In genomic region chr4:126046851-126047585, GRCm38 (mm10) we compare ENCODE assay signal across 8 mouse cellular contexts. TPM values are rescaled to one million over a fixed set of nuclear protein-coding genes. Genes with fewer than 3 reads are reported as not detected.
DNase-seq lines count a peak whose midpoint lies in the region; ATAC-seq and TF ChIP-seq lines count a peak whose summit lies in the region.

TSS of gene Mrps15 (plus strand) at chr4:126046925.

- H3K27ac ChIP-seq in embryonic facial prominence, embryonic 13.5 days = peak within 1 kb of the TSS; percentile 81
- peak within 1 kb of the TSS; percentile 51 for H3K27ac ChIP-seq in kidney, adult 2 months (ENCODE audit: insufficient read depth, low read depth, low read length)
- H3K27ac ChIP-seq in limb, embryonic 15.5 days = peak within 1 kb of the TSS; percentile 87

- TF ChIP-seq POLR2A in kidney, adult 2 months (IDR thresholded peaks at IDR 0.05; ENCODE audit: low read depth, low read length) = peak; percentile 54

- no peaks in the 10 kb centered on the region for H3K27me3 ChIP-seq in embryonic facial prominence, embryonic 13.5 days
- H3K27me3 ChIP-seq in kidney, adult 2 months (replicated peaks; ENCODE audit: control insufficient read depth, insufficient read depth, low read length) = no peaks in the 10 kb centered on the region
- H3K27me3 ChIP-seq in limb, embryonic 15.5 days = no peaks in the 10 kb centered on the region

- peak within 1 kb of the TSS; percentile 89 for H3K4me2 ChIP-seq in embryonic facial prominence, embryonic 13.5 days
- peak within 1 kb of the TSS; percentile 82 for H3K4me2 ChIP-seq in limb, embryonic 15.5 days

- peak within 1 kb of the TSS; percentile 92 for H3K9ac ChIP-seq in embryonic facial prominence, embryonic 13.5 days
- H3K9ac ChIP-seq in limb, embryonic 15.5 days = peak within 1 kb of the TSS; percentile 90

- H3K9me3 ChIP-seq in embryonic facial prominence, embryonic 13.5 days = no peaks in the 10 kb centered on the region
- H3K9me3 ChIP-seq in limb, embryonic 15.5 days = no peaks in the 10 kb centered on the region

- peaks cover 16% of the 10 kb centered on the region for H3K4me1 ChIP-seq in embryonic facial prominence, embryonic 13.5 days
- peaks cover 7% of the 10 kb centered on the region; the same call in 1 of the 2 replicates for H3K4me1 ChIP-seq in kidney, adult 2 months (ENCODE audit: control insufficient read depth, insufficient read depth, low read length)
- peaks cover 13% of the 10 kb centered on the region for H3K4me1 ChIP-seq in limb, embryonic 15.5 days

- peaks cover 28% of the 10 kb centered on the region for H3K36me3 ChIP-seq in embryonic facial prominence, embryonic 13.5 days
- H3K36me3 ChIP-seq in kidney, adult 2 months (ENCODE audit: control insufficient read depth, insufficient read depth, low read length) = no peaks in the 10 kb centered on the region
- peaks cover 31% of the 10 kb centered on the region for H3K36me3 ChIP-seq in limb, embryonic 15.5 days

- no peak for TF ChIP-seq CTCF in kidney, adult 2 months (conservative IDR thresholded peaks at IDR 0.05; ENCODE audit: insufficient read depth, insufficient read length, low read depth, low read length)

- DNase-seq in 3T3-L1 (ENCODE audit: low read depth, low spot score) = peak; percentile 94
- DNase-seq in adrenal gland, postnatal 36 days = peak; percentile 91
- DNase-seq in heart, adult 18-20 months = peak; percentile 91 to 92
- peak; percentile 92 for DNase-seq in kidney, adult 2 months
- peak; percentile 42 to 67 for DNase-seq in monocyte, adult 2 months (ENCODE audit: low read depth in 1 of 2, low spot score in 2 of 2)
- peak; percentile 77 to 80 for DNase-seq in spleen, postnatal 36 days (ENCODE audit: low spot score in 2 of 2)

- H3K4me3 ChIP-seq in embryonic facial prominence, embryonic 13.5 days = peak within 1 kb of the TSS; percentile 98
- H3K4me3 ChIP-seq in kidney, adult 2 months (ENCODE audit: insufficient read depth, low read depth, low read length) = peak within 1 kb of the TSS; percentile 68
- peak within 1 kb of the TSS; percentile 99 for H3K4me3 ChIP-seq in limb, embryonic 15.5 days

- under 1% methylated on average over 56 of the region's 56 CpGs for WGBS in embryonic facial prominence, embryonic 13.5 days
- WGBS in kidney, adult 2 months = under 1% methylated on average over 56 of the region's 56 CpGs
- WGBS in limb, embryonic 15.5 days = under 1% methylated on average over 56 of the region's 56 CpGs

- ATAC-seq in embryonic facial prominence, embryonic 13.5 days (ENCODE audit: insufficient number of reproducible peaks, insufficient read depth, low FRiP score, low TSS enrichment, low read depth) = peak; percentile 89
- ATAC-seq in limb, embryonic 15.5 days (ENCODE audit: insufficient number of reproducible peaks, low FRiP score, low TSS enrichment, low read depth) = peak; percentile 86

RNA-seq across cellular contexts. Expression of gene Mrps15, which starts in this region (rescaled TPM):
- 10 to 100 TPM; 76.6 to 90.3 TPM for total RNA-seq in adrenal gland, postnatal 36 days (2021)
- polyA plus RNA-seq in embryonic facial prominence, embryonic 13.5 days (2015; fragmentation: Nextera tagmentation; extraction: Ambion mirVana) = 154 and 162 TPM in 2 replicates
- total RNA-seq in heart, adult 18-20 months (2021) = 10 to 100 TPM; 78.7 to 80.8 TPM
- 38.2 and 49.4 TPM in 2 replicates for polyA plus RNA-seq in kidney, adult 2 months (2012; rRNA removed)
- polyA plus RNA-seq in limb, embryonic 15.5 days (2015; fragmentation: Nextera tagmentation; extraction: Ambion mirVana) = 125 and 130 TPM in 2 replicates

Comparison
In these comparisons a context has a peak if more than half of its experiments do, and no peak if none do; other contexts are left out.
1. Peak in every context shown above with its lines: DNase-seq, ATAC-seq, H3K4me3 ChIP-seq and H3K27ac ChIP-seq.